Mouse (Mus musculus): Measurements from ENCODE around the gene Tnfsf13b. TPM values are rescaled to one million over a fixed set of nuclear protein-coding genes. Genes with fewer than 3 reads are reported as not detected.

Gene Tnfsf13b
- total RNA-seq, 4 experiments from 2014 or later, result 1.7 to 7.8 (median 5.0) TPM

GRCm38 (mm10) chr8:10043842-10044510, 37.7 kb downstream of the Tnfsf13b start:
- peak; percentile 32 to 67 for DNase-seq (ENCODE audit: low spot score in 2 of 2)

GRCm38 (mm10) chr8:10045743-10046142, 39.5 kb downstream of the Tnfsf13b start:
- DNase-seq (ENCODE audit: low spot score in 2 of 2), result no peak

- peak; percentile 20 to 21 for DNase-seq (ENCODE audit: low spot score in 2 of 2)
These were observed 42.9 kb downstream of the Tnfsf13b start for GRCm38 (mm10) chr8:10049162-10049561.

- no peak for DNase-seq (ENCODE audit: low spot score in 2 of 2)
These were observed 45.3 kb downstream of the Tnfsf13b start for GRCm38 (mm10) chr8:10051576-10051975.

- peak; percentile 23 to 34 for DNase-seq (ENCODE audit: low spot score in 2 of 2)
These were observed 47.3 kb downstream of the Tnfsf13b start for GRCm38 (mm10) chr8:10053571-10053990.

GRCm38 (mm10) chr8:10061001-10061400, 54.7 kb downstream of the Tnfsf13b start:
- no peak for DNase-seq (ENCODE audit: low spot score in 2 of 2)

GRCm38 (mm10) chr8:10066906-10067305, 60.6 kb downstream of the Tnfsf13b start:
- no peak for DNase-seq (ENCODE audit: low spot score in 2 of 2)

GRCm38 (mm10) chr8:10067775-10068174, 61.5 kb downstream of the Tnfsf13b start:
- no peak for DNase-seq (ENCODE audit: low spot score in 2 of 2)

GRCm38 (mm10) chr8:10072347-10072746, 66.1 kb downstream of the Tnfsf13b start:
- DNase-seq (ENCODE audit: low spot score in 2 of 2), result no peak

Other genes with a start within 250 kb of the Tnfsf13b start
- gene Fam155a, start 235.3 kb upstream of the Tnfsf13b start, total RNA-seq (2022), result 100 to 1,000 TPM; 108 to 119 (median 115) TPM
- gene Gm10217, start 142.2 kb upstream of the Tnfsf13b start, total RNA-seq (2022), result not detected
- gene Lig4, start 28.8 kb upstream of the Tnfsf13b start, total RNA-seq (2022), result 10 to 100 TPM; 11.1 to 12.9 (median 12.1) TPM
- gene Abhd13, start 28.8 kb upstream of the Tnfsf13b start, total RNA-seq (2022), result 10 to 100 TPM; 25.9 to 27.3 (median 26.9) TPM
- gene Myo16, start 147.4 kb downstream of the Tnfsf13b start, total RNA-seq (2022), result 10 to 100 TPM; 18.7 to 22.9 (median 20.2) TPM